Mouse (Mus musculus): ENCODE measurements around the gene Fam71a.
"Not testable (repeated sequence)": the region's sequence is repeated elsewhere in the genome, so short reads cannot be mapped to it uniquely, and the experiment has no call there.

GRCm38 (mm10) chr1:191149489-191149888 is 15.1 kb downstream of the Fam71a start:
- not testable (repeated sequence) for TF ChIP-seq POLR2A (IDR thresholded peaks at IDR 0.05; ENCODE audit: control insufficient read depth, low read depth, low read length); CTCF (IDR thresholded peaks at IDR 0.05; ENCODE audit: control insufficient read depth, insufficient read depth, insufficient replicate concordance, low read depth, low read length)
